Mouse (Mus musculus) Patski (cell line): ENCODE measurements around the gene Zbtb25. TPM values are rescaled to one million over a fixed set of nuclear protein-coding genes. Genes with fewer than 3 reads are reported as not detected.

ENCODE experiments used
- ATAC-seq: fragments of 100-300 bp; one replicate; pipeline ENCODE4 v1.8.0; 2021
- CTCF ChIA-PET: fragments of 350-600 bp; sonication (Branson Sonifier 250); formaldehyde crosslinking; loops from one replicate; lab custom pipeline; 2022; ENCODE audit warnings: inconsistent platforms; lab: Charles Lee
- POLR2A ChIA-PET: fragments of 350-600 bp; sonication (Branson Sonifier 250); formaldehyde crosslinking; loops from one replicate; lab custom pipeline; 2022; ENCODE audit warnings: antibody characterized with exemption, inconsistent platforms; lab: Charles Lee
- DNase-seq: peaks from one replicate; pipeline ENCODE4 v3.0.0-alpha.2; 2011; ENCODE audit warnings: low read depth, low spot score
- H3K27me3 ChIP-seq: fragments of 371-371 bp; one replicate; pipeline ENCODE4 v1.5.1; 2021
- CTCF ChIP-seq: fragments of 100-300 bp; IDR thresholded peaks from one replicate; pipeline ENCODE4 v1.5.1; 2021
- in situ Hi-C: fragments of 300-500 bp; cut with MboI; formaldehyde crosslinking; loops from 3 replicates; pipeline ENCODE4 v1.11.1; 2018; ENCODE audit warnings: low pct_unique_long_range_greater_than_20kb, mixed read lengths
- polyA plus RNA-seq: library from polyadenylated mRNA; unstranded; gene quantifications from one replicate; pipeline ENCODE4 v1.2.3, GENCODE M21; 2021

Zbtb25 gene
- polyA plus RNA-seq, 1 experiment from 2014 or later, result 12.0 TPM

GRCm38 (mm10) chr12:76377059-76377458 lies 7.7 kb upstream of the Zbtb25 start:
- ChIA-PET CTCF (no interaction called here), POLR2A (no interaction called here)
- H3K27me3 ChIP-seq, result no peaks in the 10 kb centered on the region
- in situ Hi-C loops, result no loop called here
- DNase-seq, result no peak
- no peak for TF ChIP-seq CTCF
- ATAC-seq, result no peak

GRCm38 (mm10) chr12:76376649-76377048 lies 7.2 kb upstream of the Zbtb25 start:
- POLR2A ChIA-PET, result no interaction called here
- H3K27me3 ChIP-seq, result no peaks in the 10 kb centered on the region
- ATAC-seq (no peak), DNase-seq (no peak)
- TF ChIP-seq CTCF, result no peak
- CTCF ChIA-PET, result no interaction called here
- in situ Hi-C loops, result no loop called here

- no peaks in the 10 kb centered on the region for H3K27me3 ChIP-seq
- DNase-seq (no peak), ATAC-seq (no peak)
- ChIA-PET POLR2A (interaction anchor here (1.1 kb wide), 1 partner anchor 17 kb away, joined by 4 read pairs; no protein-coding TSS in a partner anchor), CTCF (no interaction called here)
- in situ Hi-C loops, result no loop called here
- TF ChIP-seq CTCF, result no peak
These were observed 6.1 kb upstream of the Zbtb25 start for GRCm38 (mm10) chr12:76375506-76375905.

GRCm38 (mm10) chr12:76374911-76375310 lies 5.5 kb upstream of the Zbtb25 start:
- ChIA-PET CTCF (no interaction called here), POLR2A (interaction anchor here (0.6 to 1.1 kb wide), 2 partner anchors 14 to 17 kb away, joined by 3 to 4 read pairs; no protein-coding TSS in a partner anchor)
- DNase-seq (no peak), ATAC-seq (no peak)
- in situ Hi-C loops, result no loop called here
- no peak for TF ChIP-seq CTCF
- H3K27me3 ChIP-seq, result no peaks in the 10 kb centered on the region

- H3K27me3 ChIP-seq, result no peaks in the 10 kb centered on the region
- DNase-seq (no peak), ATAC-seq (no peak)
- ChIA-PET POLR2A (no interaction called here), CTCF (no interaction called here)
- in situ Hi-C loops, result no loop called here
- no peak for TF ChIP-seq CTCF
These were observed 4.6 kb upstream of the Zbtb25 start for GRCm38 (mm10) chr12:76373991-76374390.

- TF ChIP-seq CTCF, result no peak
- H3K27me3 ChIP-seq, result no peaks in the 10 kb centered on the region
- DNase-seq (no peak), ATAC-seq (no peak)
- ChIA-PET CTCF (no interaction called here), POLR2A (interaction anchor here (0.6 to 1.2 kb wide), 2 partner anchors 29 to 169 kb away, joined by 3 to 4 read pairs; no protein-coding TSS in a partner anchor)
- in situ Hi-C loops, result no loop called here
These were observed 3.7 kb upstream of the Zbtb25 start for GRCm38 (mm10) chr12:76372881-76373818.

- no peak for DNase-seq
- H3K27me3 ChIP-seq, result no peaks in the 10 kb centered on the region
- ChIA-PET POLR2A (interaction anchor here (0.6 to 2.0 kb wide), 3 partner anchors 30 to 162 kb away, joined by 3 to 6 read pairs (median 3); no protein-coding TSS in a partner anchor), CTCF (no interaction called here)
- in situ Hi-C loops, result no loop called here
- no peak for ATAC-seq
- no peak for TF ChIP-seq CTCF
These were observed 2.6 kb upstream of the Zbtb25 start for GRCm38 (mm10) chr12:76372046-76372445.

- no peak for DNase-seq
- in situ Hi-C loops, result no loop called here
- POLR2A ChIA-PET, result interaction anchor here (0.7 to 2.0 kb wide), 2 partner anchors 10 to 32 kb away, joined by 3 to 6 read pairs; no protein-coding TSS in a partner anchor
- CTCF ChIA-PET, result no interaction called here
- no peak for TF ChIP-seq CTCF
- ATAC-seq, result peak; percentile 36
- H3K27me3 ChIP-seq, result no peaks in the 10 kb centered on the region
These were observed 1.6 kb upstream of the Zbtb25 start for GRCm38 (mm10) chr12:76370831-76371571.

GRCm38 (mm10) chr12:76369978-76370830 lies 802 bp upstream of the Zbtb25 start, which contains the start of gene Zbtb1:
TSS of gene Zbtb1 (plus strand) at chr12:76370266.
- H3K27me3 ChIP-seq, result no peaks in the 10 kb centered on the region
- CTCF ChIA-PET, result no interaction called here
- in situ Hi-C loops, result loop anchor here (10.0 kb wide), 1 partner anchor 225 kb away; no protein-coding TSS in a partner anchor
- no peak for TF ChIP-seq CTCF
- ATAC-seq, result peak; percentile 28
- DNase-seq, result no peak
- POLR2A ChIA-PET, result interaction anchor here (0.6 to 2.0 kb wide), 2 partner anchors 9 to 32 kb away, joined by 3 to 6 read pairs; no protein-coding TSS in a partner anchor
